Mouse (Mus musculus) cerebellum, adult 2 months (tissue): ENCODE results near the gene Vegfa.

ENCODE experiments used
- CTCF ChIP-seq: fragments of 200-500 bp; IDR thresholded peaks from 2 replicates; pipeline ENCODE4 v1.5.1; 2011; ENCODE audit warnings: low read depth, mild to moderate bottlenecking, control low read depth, low read length, moderate library complexity, borderline replicate concordance; ENCODE audit not compliant: insufficient read depth
- POLR2A ChIP-seq: fragments of 200-500 bp; IDR thresholded peaks from 2 replicates; pipeline ENCODE4 v1.6.1; 2011; ENCODE audit warnings: low read length, control low read depth, borderline replicate concordance; ENCODE audit not compliant: insufficient read depth

DNA sequence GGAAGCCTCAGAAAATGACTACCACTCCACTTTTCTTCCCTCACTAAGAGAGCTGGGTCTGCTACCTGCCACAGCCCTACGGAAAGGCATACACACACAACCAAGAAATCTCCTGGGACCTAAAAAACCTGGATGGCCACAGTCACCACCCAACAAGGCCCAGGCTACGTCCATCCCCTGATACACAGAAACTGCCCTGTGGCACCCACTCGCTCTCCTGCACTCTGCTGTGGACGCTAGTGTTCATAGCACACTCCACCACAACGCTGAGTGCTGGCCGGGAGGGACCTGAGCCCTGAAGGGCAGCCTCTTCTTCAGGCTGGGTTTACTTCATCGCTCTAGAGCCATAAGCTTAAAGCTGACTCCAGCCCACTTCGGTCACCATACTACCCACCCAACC, 8.6 kb downstream of the Vegfa start:
- TF ChIP-seq POLR2A (no peak), CTCF (no peak)
